ENCODE assay signal across 8 mouse cellular contexts in genomic region chr3:42074532-42075287, GRCm38 (mm10).
DNase-seq lines count a peak whose midpoint lies in the region; ATAC-seq and TF ChIP-seq lines count a peak whose summit lies in the region.

No protein-coding gene starts in this region.

- H3K9ac ChIP-seq in forebrain, embryonic 16.5 days (replicated peaks; ENCODE audit: low read depth, low read length): no peak overlapping the region
- no peak overlapping the region for H3K9ac ChIP-seq in neural tube, embryonic 13.5 days

- H3K36me3 ChIP-seq in forebrain, embryonic 16.5 days (ENCODE audit: control insufficient read depth, insufficient read depth): no peaks in the 10 kb centered on the region
- H3K36me3 ChIP-seq in neural tube, embryonic 13.5 days: no peaks in the 10 kb centered on the region

- no peak overlapping the region for H3K27ac ChIP-seq in forebrain, embryonic 16.5 days (ENCODE audit: low read length)
- H3K27ac ChIP-seq in left cerebral cortex, adult 2 months: no peak overlapping the region
- no peak overlapping the region for H3K27ac ChIP-seq in neural tube, embryonic 13.5 days (replicated peaks)

- H3K4me3 ChIP-seq in forebrain, embryonic 16.5 days (replicated peaks; ENCODE audit: low read length): no peak overlapping the region
- H3K4me3 ChIP-seq in left cerebral cortex, adult 2 months: no peak overlapping the region
- no peak overlapping the region for H3K4me3 ChIP-seq in neural tube, embryonic 13.5 days

- H3K9me3 ChIP-seq in forebrain, embryonic 16.5 days (ENCODE audit: control insufficient read depth, low read length): no peaks in the 10 kb centered on the region
- no peaks in the 10 kb centered on the region for H3K9me3 ChIP-seq in neural tube, embryonic 13.5 days

- no peaks in the 10 kb centered on the region for H3K27me3 ChIP-seq in forebrain, embryonic 16.5 days (replicated peaks; ENCODE audit: control insufficient read depth, insufficient read depth, low read length)
- no peaks in the 10 kb centered on the region for H3K27me3 ChIP-seq in neural tube, embryonic 13.5 days

- peak; percentile 64 for TF ChIP-seq CTCF in left cerebral cortex, adult 2 months (IDR thresholded peaks at IDR 0.05)

- H3K4me2 ChIP-seq in forebrain, embryonic 16.5 days (ENCODE audit: low read length): no peak overlapping the region
- H3K4me2 ChIP-seq in neural tube, embryonic 13.5 days: peak overlapping the region; percentile 24; the same call in 1 of the 2 replicates

- 46% methylated on average over 11 of the region's 11 CpGs for WGBS in forebrain, embryonic 16.5 days
- WGBS in neural tube, embryonic 13.5 days: 42% methylated on average over 11 of the region's 11 CpGs

- peak; percentile 75 for ATAC-seq in forebrain, embryonic 16.5 days
- ATAC-seq in neural tube, embryonic 13.5 days (ENCODE audit: low read depth): peak; percentile 53

- no peaks in the 10 kb centered on the region for H3K4me1 ChIP-seq in forebrain, embryonic 16.5 days (replicated peaks; ENCODE audit: control insufficient read depth, insufficient read depth, low read length)
- peaks cover 7% of the 10 kb centered on the region for H3K4me1 ChIP-seq in neural tube, embryonic 13.5 days (replicated peaks)

- DNase-seq in adrenal gland, postnatal 36 days: peak; percentile 3 to 20
- no peak for DNase-seq in adrenal gland, postnatal 4 days (ENCODE audit: low spot score in 2 of 2)
- peak; percentile 9 for DNase-seq in thymus, postnatal 0 days (ENCODE audit: low spot score)
- DNase-seq in thymus, postnatal 10 days (ENCODE audit: low spot score in 2 of 2): no peak
- DNase-seq in left cerebral cortex, adult 2 months (ENCODE audit: extremely low spot score in 1 of 2, low spot score in 2 of 2): peak; percentile 28 to 29
- DNase-seq in T-cell, adult 2 months (ENCODE audit: low spot score): no peak

- intact Hi-C loops in left cerebral cortex, adult 2 months (cut with DNase I): no loop called here

Comparison
In these comparisons a context has a peak if more than half of its experiments do, and no peak if none do; other contexts are left out.
1. DNase-seq: peak in adrenal gland, postnatal 36 days (2 of 2), thymus, postnatal 0 days (single experiment) and left cerebral cortex, adult 2 months (2 of 2); none in adrenal gland, postnatal 4 days (0 of 2), thymus, postnatal 10 days (0 of 2) and T-cell, adult 2 months (single experiment).